Comparison of ENCODE assay signal across 9 mouse cellular contexts in genomic region chr11:115955195-115955858, GRCm38 (mm10). TPM values are rescaled to one million over a fixed set of nuclear protein-coding genes. Genes with fewer than 3 reads are reported as not detected.
DNase-seq lines count a peak whose midpoint lies in the region; ATAC-seq and TF ChIP-seq lines count a peak whose summit lies in the region.
"Had no signal": no experiment of that assay in that cellular context is flagged by ENCODE, and none has a peak within 500 bp of the region (broad histone marks: within the 10 kb centered on the region; RNA-seq: fewer than 3 reads in every experiment).

No protein-coding gene starts in this region.

- H3K4me1 ChIP-seq in kidney, adult 2 months (ENCODE audit: control insufficient read depth, insufficient read depth, low read length) = peaks cover 13% of the 10 kb centered on the region; the same call in 1 of the 2 replicates
- no peaks in the 10 kb centered on the region; the same call in 1 of the 2 replicates for H3K4me1 ChIP-seq in kidney, embryonic 15.5 days
- peaks cover 0 to 6% of the 10 kb centered on the region in 2 experiments; a peak in 2 of 4 replicates for H3K4me1 ChIP-seq in CH12.LX (ENCODE audit: control insufficient read depth in 1 of 2, insufficient read depth in 2 of 2)
- peaks cover 33% of the 10 kb centered on the region for H3K4me1 ChIP-seq in embryonic facial prominence, embryonic 10.5 days
- H3K4me1 ChIP-seq in kidney, postnatal 0 days (replicated peaks; ENCODE audit: insufficient read depth, low read length) = no peaks in the 10 kb centered on the region

- in situ Hi-C loops in CH12.LX (cut with MboI; ENCODE audit: low pct_ligation_motif_present, low pct_unique_long_range_greater_than_20kb, low sequenced_read_pairs) = no loop called here

- H3K9me3 ChIP-seq in kidney, embryonic 15.5 days (replicated peaks) = no peaks in the 10 kb centered on the region
- H3K9me3 ChIP-seq in CH12.LX (replicated peaks; ENCODE audit: low read length) = no peaks in the 10 kb centered on the region
- H3K9me3 ChIP-seq in embryonic facial prominence, embryonic 10.5 days = no peaks in the 10 kb centered on the region
- no peaks in the 10 kb centered on the region for H3K9me3 ChIP-seq in kidney, postnatal 0 days (replicated peaks; ENCODE audit: low read length)
- H3K9me3 ChIP-seq: megakaryocyte, embryonic 14.5 days had no signal

- dilution Hi-C loops in CH12.LX (cut with MboI; ENCODE audit: extremely low pct_ligation_motif_present, extremely low pct_unique_long_range_greater_than_20kb, low sequenced_read_pairs) = no loop called here

- no peak for TF ChIP-seq EP300 in CH12.LX (IDR thresholded peaks at IDR 0.05; ENCODE audit: low read length)

- no peak overlapping the region for H3K4me3 ChIP-seq in kidney, adult 2 months (ENCODE audit: insufficient read depth, low read depth, low read length)
- no peak overlapping the region for H3K4me3 ChIP-seq in kidney, embryonic 15.5 days (replicated peaks)
- H3K4me3 ChIP-seq in CH12.LX (replicated peaks in 1 of 3; ENCODE audit: low read depth in 2 of 3, low read length in 2 of 3, poor library complexity in 1 of 3) = no peak overlapping the region
- H3K4me3 ChIP-seq in embryonic facial prominence, embryonic 10.5 days = no peak overlapping the region
- no peak overlapping the region for H3K4me3 ChIP-seq in kidney, postnatal 0 days (replicated peaks; ENCODE audit: low read depth, low read length)

- 40% methylated on average over 10 of the region's 10 CpGs for WGBS in kidney, adult 2 months
- WGBS in kidney, embryonic 15.5 days = 73% methylated on average over 10 of the region's 10 CpGs
- 58% methylated on average over 10 of the region's 10 CpGs for WGBS in embryonic facial prominence, embryonic 10.5 days
- WGBS in kidney, postnatal 0 days = 66% methylated on average over 10 of the region's 10 CpGs

- TF ChIP-seq POLR2A in kidney, adult 2 months (IDR thresholded peaks at IDR 0.05; ENCODE audit: low read depth, low read length) = no peak
- TF ChIP-seq POLR2A in CH12.LX (IDR thresholded peaks at IDR 0.05; ENCODE audit: low read depth, low read length) = no peak

- H3K79me2 ChIP-seq in CH12.LX (replicated peaks; ENCODE audit: control insufficient read depth, extremely low read depth, insufficient read depth, poor library complexity, severe bottlenecking) = no peaks in the 10 kb centered on the region

- TF ChIP-seq CTCF in kidney, adult 2 months (conservative IDR thresholded peaks at IDR 0.05; ENCODE audit: insufficient read depth, insufficient read length, low read depth, low read length) = 0 out of 2 replicates have a peak, but pooled peaks have one; percentile 8
- TF ChIP-seq CTCF in CH12.LX (conservative IDR thresholded peaks at IDR 0.05 in 1 of 2, IDR thresholded peaks at IDR 0.05 in 1 of 2; ENCODE audit: low read depth in 2 of 2, low read length in 2 of 2) = no peak
- TF ChIP-seq CTCF in kidney, postnatal 0 days (IDR thresholded peaks at IDR 0.05; ENCODE audit: low read depth) = no peak

- DNase-seq in kidney, adult 2 months = peak; percentile 71
- no peak for DNase-seq in CH12.LX (ENCODE audit: extremely low read depth)
- no peak for DNase-seq in embryonic facial prominence, embryonic 10.5 days (ENCODE audit: low spot score)
- DNase-seq in kidney, postnatal 0 days (ENCODE audit: low spot score) = no peak
- DNase-seq in cerebellum, adult 9-10 months = no peak
- no peak for DNase-seq in right cerebral cortex, postnatal 4 days

- H3K27me3 ChIP-seq in kidney, adult 2 months (replicated peaks; ENCODE audit: control insufficient read depth, insufficient read depth, low read length) = no peaks in the 10 kb centered on the region
- H3K27me3 ChIP-seq in kidney, embryonic 15.5 days = no peaks in the 10 kb centered on the region
- no peaks in the 10 kb centered on the region for H3K27me3 ChIP-seq in CH12.LX (replicated peaks)
- H3K27me3 ChIP-seq in embryonic facial prominence, embryonic 10.5 days (replicated peaks; ENCODE audit: low read depth, poor library complexity, severe bottlenecking) = no peaks in the 10 kb centered on the region
- no peaks in the 10 kb centered on the region for H3K27me3 ChIP-seq in kidney, postnatal 0 days (ENCODE audit: insufficient read depth, low read length)
- H3K27me3 ChIP-seq: megakaryocyte, embryonic 14.5 days had no signal

- no peak overlapping the region for H3K4me2 ChIP-seq in kidney, embryonic 15.5 days
- H3K4me2 ChIP-seq in CH12.LX (ENCODE audit: insufficient read depth, low read depth, poor library complexity, severe bottlenecking) = no peak overlapping the region
- no peak overlapping the region for H3K4me2 ChIP-seq in kidney, postnatal 0 days (ENCODE audit: low read length)

- peak overlapping the region; percentile 66 for H3K27ac ChIP-seq in kidney, adult 2 months (ENCODE audit: insufficient read depth, low read depth, low read length)
- H3K27ac ChIP-seq in kidney, embryonic 15.5 days = no peak overlapping the region
- no peak overlapping the region for H3K27ac ChIP-seq in CH12.LX (ENCODE audit: insufficient read depth, low read depth)
- peak overlapping the region; percentile 54 for H3K27ac ChIP-seq in embryonic facial prominence, embryonic 10.5 days (replicated peaks)
- H3K27ac ChIP-seq in kidney, postnatal 0 days = peak overlapping the region; percentile 50; the same call in 1 of the 2 replicates

- no peaks in the 10 kb centered on the region for H3K36me3 ChIP-seq in kidney, adult 2 months (ENCODE audit: control insufficient read depth, insufficient read depth, low read length)
- H3K36me3 ChIP-seq in kidney, embryonic 15.5 days = peaks cover 90% of the 10 kb centered on the region
- H3K36me3 ChIP-seq in CH12.LX (replicated peaks in 1 of 2; ENCODE audit: control insufficient read depth in 1 of 2, insufficient read depth in 1 of 2, low read length in 1 of 2) = peaks cover 71 to 90% of the 10 kb centered on the region in 2 experiments
- H3K36me3 ChIP-seq in embryonic facial prominence, embryonic 10.5 days (replicated peaks) = peaks cover 98% of the 10 kb centered on the region
- peaks cover 58% of the 10 kb centered on the region for H3K36me3 ChIP-seq in kidney, postnatal 0 days (ENCODE audit: insufficient read depth, low read length)

- no peak for TF ChIP-seq RAD21 in CH12.LX (IDR thresholded peaks at IDR 0.05; ENCODE audit: low read depth, low read length)

- ATAC-seq in kidney, embryonic 15.5 days (replicated peaks; ENCODE audit: low FRiP score) = no peak
- ATAC-seq in kidney, postnatal 0 days (replicated peaks; ENCODE audit: low FRiP score, low read depth) = no peak; the same call in 1 of the 2 replicates
- no peak for ATAC-seq in erythroid progenitor cell, adult 5-6 weeks (replicated peaks; ENCODE audit: low FRiP score, poor library complexity, severe bottlenecking)

- H3K9ac ChIP-seq in kidney, embryonic 15.5 days = no peak overlapping the region
- no peak overlapping the region for H3K9ac ChIP-seq in CH12.LX (ENCODE audit: insufficient read depth, low read depth)
- no peak overlapping the region for H3K9ac ChIP-seq in kidney, postnatal 0 days (ENCODE audit: low read depth, low read length)

RNA-seq across cellular contexts. Expression of gene Itgb4, which starts 19.2 kb away (rescaled TPM):
- polyA plus RNA-seq in kidney, adult 2 months (2012; rRNA removed) = 5.1 and 5.3 TPM in 2 replicates
- 2.1 and 2.7 TPM in 2 replicates for polyA plus RNA-seq in kidney, embryonic 15.5 days (2015; fragmentation: Nextera tagmentation; extraction: Ambion mirVana)
- total RNA-seq in CH12.LX (2012; rRNA removed) (3.4 and 6.3 TPM in 2 replicates), CH12.LX (2014; rRNA removed) (0.09 and 0.42 TPM in 2 replicates)
- polyA plus RNA-seq in CH12.LX (2012; ENCODE audit: insufficient read length, low read depth) = 0.59 and 0.91 TPM in 2 replicates
- polyA plus RNA-seq in embryonic facial prominence, embryonic 10.5 days (2016; fragmentation: Nextera tagmentation; extraction: Ambion mirVana) = 1.1 and 1.5 TPM in 2 replicates
- 2.9 and 3.1 TPM in 2 replicates for polyA plus RNA-seq in kidney, postnatal 0 days (2015; fragmentation: Nextera tagmentation; extraction: Ambion mirVana)
- not detected in 2 replicates for total RNA-seq in erythroid progenitor cell, adult 5-6 weeks (2015; ENCODE audit: low replicate concordance)
- total RNA-seq in erythroid progenitor cell, adult 5-6 weeks (2017; ENCODE audit: low replicate concordance) = not detected in 2 replicates

RNA-seq across cellular contexts. Expression of gene Recql5, which starts 22.1 kb away (rescaled TPM):
- polyA plus RNA-seq in kidney, adult 2 months (2012; rRNA removed) = 16.9 and 18.8 TPM in 2 replicates
- 21.3 and 24.3 TPM in 2 replicates for polyA plus RNA-seq in kidney, embryonic 15.5 days (2015; fragmentation: Nextera tagmentation; extraction: Ambion mirVana)
- total RNA-seq in CH12.LX (2012; rRNA removed) = 30.9 and 31.0 TPM in 2 replicates
- 21.8 and 22.8 TPM in 2 replicates for total RNA-seq in CH12.LX (2014; rRNA removed)
- polyA plus RNA-seq in CH12.LX (2012; ENCODE audit: insufficient read length, low read depth) = 38.9 and 43.3 TPM in 2 replicates
- polyA plus RNA-seq in embryonic facial prominence, embryonic 10.5 days (2016; fragmentation: Nextera tagmentation; extraction: Ambion mirVana) = 27.9 and 30.7 TPM in 2 replicates
- 11.1 and 11.7 TPM in 2 replicates for polyA plus RNA-seq in kidney, postnatal 0 days (2015; fragmentation: Nextera tagmentation; extraction: Ambion mirVana)
- total RNA-seq in erythroid progenitor cell, adult 5-6 weeks (2015; ENCODE audit: low replicate concordance) = 16.3 and 17.7 TPM in 2 replicates
- 13.8 and 33.5 TPM in 2 replicates for total RNA-seq in erythroid progenitor cell, adult 5-6 weeks (2017; ENCODE audit: low replicate concordance)

RNA-seq across cellular contexts. Expression of gene Sap30bp, which starts 22.2 kb away (rescaled TPM):
- 20.5 and 24.1 TPM in 2 replicates for polyA plus RNA-seq in kidney, adult 2 months (2012; rRNA removed)
- 41.6 and 44.5 TPM in 2 replicates for polyA plus RNA-seq in kidney, embryonic 15.5 days (2015; fragmentation: Nextera tagmentation; extraction: Ambion mirVana)
- total RNA-seq in CH12.LX (2012; rRNA removed) (72.2 and 83.6 TPM in 2 replicates), CH12.LX (2014; rRNA removed) (256 and 275 TPM in 2 replicates)
- 167 and 219 TPM in 2 replicates for polyA plus RNA-seq in CH12.LX (2012; ENCODE audit: insufficient read length, low read depth)
- polyA plus RNA-seq in embryonic facial prominence, embryonic 10.5 days (2016; fragmentation: Nextera tagmentation; extraction: Ambion mirVana) = 48.4 and 50.8 TPM in 2 replicates
- polyA plus RNA-seq in kidney, postnatal 0 days (2015; fragmentation: Nextera tagmentation; extraction: Ambion mirVana) = 37.2 and 40.1 TPM in 2 replicates
- 16.6 and 17.6 TPM in 2 replicates for total RNA-seq in erythroid progenitor cell, adult 5-6 weeks (2015; ENCODE audit: low replicate concordance)
- 224 and 296 TPM in 2 replicates for total RNA-seq in erythroid progenitor cell, adult 5-6 weeks (2017; ENCODE audit: low replicate concordance)

RNA-seq across cellular contexts. Expression of gene Smim6, which starts 43.5 kb away (rescaled TPM):
- 5.0 and 5.7 TPM in 2 replicates for polyA plus RNA-seq in kidney, adult 2 months (2012; rRNA removed)
- polyA plus RNA-seq in kidney, embryonic 15.5 days (2015; fragmentation: Nextera tagmentation; extraction: Ambion mirVana) = 9.1 and 9.9 TPM in 2 replicates
- 0.21 and 0.29 TPM in 2 replicates for total RNA-seq in CH12.LX (2012; rRNA removed)
- total RNA-seq in CH12.LX (2014; rRNA removed) = not detected in 2 replicates
- 0.56 and 0.59 TPM in 2 replicates for polyA plus RNA-seq in CH12.LX (2012; ENCODE audit: insufficient read length, low read depth)
- 1.1 and 1.6 TPM in 2 replicates for polyA plus RNA-seq in embryonic facial prominence, embryonic 10.5 days (2016; fragmentation: Nextera tagmentation; extraction: Ambion mirVana)
- polyA plus RNA-seq in kidney, postnatal 0 days (2015; fragmentation: Nextera tagmentation; extraction: Ambion mirVana) = 13.7 and 16.1 TPM in 2 replicates
- total RNA-seq in erythroid progenitor cell, adult 5-6 weeks (2015; ENCODE audit: low replicate concordance) = 4.3 and 15.1 TPM in 2 replicates
- 0.23 and 6.4 TPM in 2 replicates for total RNA-seq in erythroid progenitor cell, adult 5-6 weeks (2017; ENCODE audit: low replicate concordance)

RNA-seq across cellular contexts. Expression of gene Smim5, which starts 55.6 kb away (rescaled TPM):
- polyA plus RNA-seq in kidney, adult 2 months (2012; rRNA removed) = 26.1 and 26.7 TPM in 2 replicates
- polyA plus RNA-seq in kidney, embryonic 15.5 days (2015; fragmentation: Nextera tagmentation; extraction: Ambion mirVana) = 3.9 and 4.1 TPM in 2 replicates
- total RNA-seq in CH12.LX (2012; rRNA removed) = 0.42 and 0.46 TPM in 2 replicates
- 0.98 and 1.6 TPM in 2 replicates for total RNA-seq in CH12.LX (2014; rRNA removed)
- polyA plus RNA-seq in CH12.LX (2012; ENCODE audit: insufficient read length, low read depth) = 1.4 and 2.3 TPM in 2 replicates
- polyA plus RNA-seq in embryonic facial prominence, embryonic 10.5 days (2016; fragmentation: Nextera tagmentation; extraction: Ambion mirVana) = 1.5 and 1.8 TPM in 2 replicates
- 11.1 and 12.1 TPM in 2 replicates for polyA plus RNA-seq in kidney, postnatal 0 days (2015; fragmentation: Nextera tagmentation; extraction: Ambion mirVana)
- 37.7 and 44.7 TPM in 2 replicates for total RNA-seq in erythroid progenitor cell, adult 5-6 weeks (2015; ENCODE audit: low replicate concordance)
- total RNA-seq in erythroid progenitor cell, adult 5-6 weeks (2017; ENCODE audit: low replicate concordance) = 27.1 and 64.4 TPM in 2 replicates

Comparison
In these comparisons a context has a peak if more than half of its experiments do, and no peak if none do; other contexts are left out.
1. H3K27ac ChIP-seq: peak in kidney, adult 2 months (single experiment), embryonic facial prominence, embryonic 10.5 days (single experiment) and kidney, postnatal 0 days (single experiment); none in kidney, embryonic 15.5 days (single experiment) and CH12.LX (single experiment).